Mouse (Mus musculus): ENCODE measurements around the gene Ripor2. TPM values are rescaled to one million over a fixed set of nuclear protein-coding genes. Genes with fewer than 3 reads are reported as not detected.

Ripor2 gene
- polyA plus RNA-seq, 1 experiment from 2014 or later = 16.5 TPM

DNA sequence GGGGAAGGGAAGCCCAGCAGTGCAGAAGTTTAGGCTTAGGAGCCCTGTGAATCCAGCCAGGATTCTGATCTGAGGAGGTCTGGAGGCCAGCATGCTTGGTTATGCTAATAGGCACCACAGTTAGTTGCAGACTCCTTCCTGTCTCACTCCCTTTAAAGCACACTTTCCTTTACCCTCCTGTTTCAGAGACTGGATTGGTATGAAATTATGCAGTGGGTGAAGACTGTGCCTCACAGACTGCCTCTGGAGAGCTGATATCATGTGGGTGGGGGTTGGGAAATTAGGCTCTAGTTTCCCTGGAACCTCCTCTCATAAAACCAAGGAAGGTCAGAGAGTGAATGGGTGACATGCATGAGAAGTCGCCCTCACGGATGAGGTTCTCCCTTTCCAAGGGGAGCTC lies 88.7 kb downstream of the Ripor2 start:
- Histone ChIP-seq H3K9ac (no peak overlapping the region), H3K27ac (no peak overlapping the region), H3K4me1 (no peaks in the 10 kb centered on the region), H3K4me2 (replicated peaks) (no peak overlapping the region), H3K36me3 (no peaks in the 10 kb centered on the region), H3K9me3 (no peaks in the 10 kb centered on the region), H3K27me3 (replicated peaks) (no peaks in the 10 kb centered on the region), H3K4me3 (no peak overlapping the region)
- WGBS = 74% methylated on average over 2 of the region's 2 CpGs
- no peak for ATAC-seq (ENCODE audit: low FRiP score, low read depth)

DNA sequence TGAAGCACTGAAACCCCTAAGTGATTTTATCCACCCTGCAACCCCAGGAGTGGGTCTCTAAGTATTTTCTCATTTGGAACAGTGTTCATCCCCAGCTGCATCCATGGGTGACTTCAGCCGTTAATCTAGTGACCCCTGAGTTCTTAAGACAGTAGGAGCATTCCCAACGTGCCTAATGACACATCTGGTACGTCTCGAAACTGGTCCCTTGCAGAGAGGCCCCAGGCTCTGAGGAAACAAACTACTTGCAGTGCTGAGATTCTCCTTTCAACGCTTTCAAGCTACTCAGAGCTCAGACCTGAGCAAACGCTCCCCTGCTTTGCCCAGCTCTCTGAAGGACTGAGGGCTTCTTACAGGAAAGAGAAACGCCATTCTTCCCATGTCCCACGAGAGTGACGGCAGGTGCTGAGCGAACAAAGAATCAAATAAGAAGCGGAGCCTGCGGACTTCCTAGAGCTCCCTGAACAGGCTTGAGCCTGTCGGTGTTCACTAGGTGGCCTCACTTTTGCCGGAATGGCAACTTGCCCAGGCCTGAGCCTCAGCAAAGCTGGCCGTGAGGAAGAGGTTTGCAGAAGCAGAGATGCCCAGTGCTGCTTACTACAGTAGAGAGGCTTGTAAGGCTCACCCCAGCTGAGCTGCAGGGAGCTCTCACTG lies 97.2 kb downstream of the Ripor2 start:
- no peaks in the 10 kb centered on the region for H3K9me3 ChIP-seq
- no peak for ATAC-seq (ENCODE audit: low FRiP score, low read depth)
- no peak overlapping the region for H3K9ac ChIP-seq
- H3K27ac ChIP-seq = no peak overlapping the region
- no peaks in the 10 kb centered on the region for H3K36me3 ChIP-seq
- no peaks in the 10 kb centered on the region for H3K27me3 ChIP-seq (replicated peaks)
- H3K4me2 ChIP-seq (replicated peaks) = no peak overlapping the region
- 46% methylated on average over 15 of the region's 15 CpGs for WGBS
- H3K4me3 ChIP-seq = no peak overlapping the region
- H3K4me1 ChIP-seq = no peaks in the 10 kb centered on the region

DNA sequence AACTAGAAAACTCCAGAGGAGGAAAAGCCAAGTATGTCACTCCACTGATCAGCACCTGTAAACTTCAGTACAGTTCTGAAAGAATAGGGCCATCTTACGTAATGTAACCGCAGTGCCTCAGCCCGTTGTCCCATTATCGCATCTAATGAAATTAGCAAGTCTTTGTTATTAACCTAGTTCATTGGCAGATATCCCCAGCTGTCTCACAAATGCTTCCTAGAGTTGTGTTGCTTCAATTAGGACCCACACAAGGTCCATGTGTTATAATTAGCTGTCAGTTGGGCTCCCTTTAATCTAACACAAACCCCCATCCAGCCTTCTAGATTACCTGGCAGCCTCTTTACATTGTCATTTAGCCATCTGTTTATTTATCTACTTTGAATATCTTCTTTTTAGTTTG lies 99.0 kb downstream of the Ripor2 start:
- Histone ChIP-seq H3K9ac (no peak overlapping the region), H3K4me1 (no peaks in the 10 kb centered on the region), H3K27ac (no peak overlapping the region), H3K4me2 (replicated peaks) (no peak overlapping the region), H3K9me3 (no peaks in the 10 kb centered on the region), H3K27me3 (replicated peaks) (no peaks in the 10 kb centered on the region), H3K36me3 (no peaks in the 10 kb centered on the region), H3K4me3 (no peak overlapping the region)
- ATAC-seq (ENCODE audit: low FRiP score, low read depth) = no peak
- WGBS = 93% methylated on average over 4 of the region's 4 CpGs

DNA sequence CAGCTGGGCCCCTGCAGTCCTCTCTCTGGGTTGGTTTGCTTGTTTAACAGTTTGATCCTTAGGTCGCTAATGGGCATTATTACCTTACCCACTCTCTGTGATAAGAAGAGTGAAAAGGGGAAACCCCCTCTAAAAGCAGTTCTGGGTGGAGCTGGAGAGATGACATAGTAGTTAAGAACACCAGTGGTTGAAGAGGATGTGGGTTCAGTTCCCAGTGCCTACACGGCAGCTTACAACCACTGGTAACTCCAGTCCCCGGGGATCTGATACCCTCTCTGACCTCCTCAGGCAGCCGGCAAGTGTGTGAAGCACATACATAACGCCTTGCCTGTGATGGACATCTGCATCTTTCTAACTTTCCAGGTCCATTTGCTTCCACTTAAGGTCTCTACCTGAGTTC lies 100.4 kb downstream of the Ripor2 start:
- Histone ChIP-seq H3K36me3 (no peaks in the 10 kb centered on the region), H3K4me3 (no peak overlapping the region), H3K27ac (no peak overlapping the region), H3K9me3 (no peaks in the 10 kb centered on the region), H3K4me1 (0 out of 2 replicates have a peak, but pooled peaks cover 5% of the 10 kb centered on the region), H3K9ac (no peak overlapping the region), H3K27me3 (replicated peaks) (no peaks in the 10 kb centered on the region), H3K4me2 (replicated peaks) (no peak overlapping the region)
- ATAC-seq (ENCODE audit: low FRiP score, low read depth) = no peak
- 82% methylated on average over 5 of the region's 5 CpGs for WGBS

DNA sequence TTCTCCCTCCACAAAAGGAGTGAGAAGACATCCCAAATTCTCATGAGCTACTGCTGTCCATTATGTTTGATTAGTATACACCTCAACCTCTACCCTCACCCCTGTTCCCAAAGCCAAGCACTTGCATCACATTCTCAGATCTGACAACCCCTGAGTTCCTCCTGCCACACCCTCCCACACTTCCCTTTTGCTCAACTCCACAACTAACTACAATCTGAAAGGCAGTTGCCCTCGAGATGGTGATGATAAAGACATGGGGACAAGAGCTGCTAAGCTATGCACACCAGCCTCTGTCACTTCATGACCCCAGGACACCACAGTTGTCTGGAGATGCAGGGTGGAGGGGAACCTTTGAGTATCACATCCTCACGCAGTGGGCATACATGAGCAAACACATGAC lies 102.5 kb downstream of the Ripor2 start:
- no peaks in the 10 kb centered on the region for H3K27me3 ChIP-seq (replicated peaks)
- H3K36me3 ChIP-seq = no peaks in the 10 kb centered on the region
- H3K4me2 ChIP-seq (replicated peaks) = no peak overlapping the region
- no peak overlapping the region for H3K27ac ChIP-seq
- H3K9me3 ChIP-seq = no peaks in the 10 kb centered on the region
- 74% methylated on average over 2 of the region's 2 CpGs for WGBS
- no peak for ATAC-seq (ENCODE audit: low FRiP score, low read depth)
- H3K4me3 ChIP-seq = no peak overlapping the region
- H3K9ac ChIP-seq = no peak overlapping the region
- H3K4me1 ChIP-seq = 0 out of 2 replicates have a peak, but pooled peaks cover 5% of the 10 kb centered on the region

DNA sequence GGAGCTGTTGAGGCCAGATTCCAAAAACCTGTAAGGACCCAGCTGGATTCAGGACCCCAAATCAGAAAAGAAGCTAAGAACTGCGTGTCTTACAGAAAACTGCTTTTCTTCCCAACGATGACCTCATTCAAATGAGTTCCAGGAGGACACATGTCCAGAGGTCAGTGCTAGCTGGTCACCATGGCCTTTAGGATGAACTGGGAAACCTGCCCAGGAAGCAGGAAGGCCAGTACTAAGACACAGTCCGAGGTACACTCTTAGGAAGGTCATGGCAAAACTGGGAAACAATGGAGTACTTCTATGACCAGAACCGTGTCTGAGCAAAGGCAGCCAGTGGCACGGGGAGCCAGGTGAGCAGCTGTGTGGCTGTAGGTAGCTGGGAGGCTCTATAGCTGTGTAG lies 103.9 kb downstream of the Ripor2 start:
- 75% methylated on average over 5 of the region's 5 CpGs for WGBS
- ATAC-seq (ENCODE audit: low FRiP score, low read depth) = no peak
- no peak overlapping the region for H3K4me2 ChIP-seq (replicated peaks)
- no peaks in the 10 kb centered on the region for H3K9me3 ChIP-seq
- 0 out of 2 replicates have a peak, but pooled peaks cover 5% of the 10 kb centered on the region for H3K4me1 ChIP-seq
- H3K27ac ChIP-seq = no peak overlapping the region
- no peak overlapping the region for H3K4me3 ChIP-seq
- no peak overlapping the region for H3K9ac ChIP-seq
- no peaks in the 10 kb centered on the region for H3K27me3 ChIP-seq (replicated peaks)
- no peaks in the 10 kb centered on the region for H3K36me3 ChIP-seq

DNA sequence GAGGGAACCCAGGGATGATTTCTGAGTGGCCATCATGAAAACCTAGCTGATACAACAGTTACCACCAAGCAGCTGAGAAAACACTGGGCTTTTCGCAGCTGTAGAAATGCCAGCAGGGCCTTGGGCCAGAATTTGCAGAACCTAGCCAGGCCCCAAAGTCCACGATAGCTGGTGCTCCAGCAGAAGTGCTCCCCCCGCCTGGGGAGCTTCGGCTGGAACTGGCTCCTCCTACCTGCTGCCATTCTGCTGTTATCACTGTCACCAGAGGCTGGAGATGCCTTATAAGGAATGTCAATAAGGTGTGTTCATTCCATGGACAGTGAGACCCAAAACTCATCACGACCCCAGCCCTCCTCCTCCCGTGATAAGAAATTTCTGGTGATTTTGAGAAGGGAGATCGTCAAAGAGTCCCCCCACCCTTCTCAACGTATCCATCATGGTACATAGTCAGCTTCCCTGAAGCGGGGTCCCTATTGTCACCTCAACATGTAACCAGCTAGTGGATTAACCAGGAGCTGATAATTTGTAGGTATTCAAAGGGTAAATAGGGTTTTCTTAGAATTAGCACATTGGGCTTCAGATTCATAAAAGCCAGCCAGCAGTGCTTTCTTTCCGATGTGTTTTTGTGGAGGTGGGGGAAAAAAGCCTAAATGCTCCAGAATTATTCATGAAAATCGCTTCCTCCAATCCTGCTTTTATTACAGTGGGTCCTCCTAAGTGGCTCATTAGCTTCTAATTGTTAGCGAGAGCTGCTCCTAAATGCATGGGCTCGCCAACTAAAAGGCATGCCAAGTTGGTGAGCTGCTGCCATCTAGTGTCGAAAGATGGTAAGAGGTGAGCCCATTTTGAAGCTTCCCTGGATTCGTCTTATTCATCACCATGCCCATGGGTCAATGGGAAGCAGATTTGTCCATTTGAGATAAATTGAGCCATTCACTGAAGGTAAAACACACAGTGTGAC lies 105.0 kb downstream of the Ripor2 start:
- 38% methylated on average over 15 of the region's 15 CpGs for WGBS
- H3K9ac ChIP-seq = no peak overlapping the region
- H3K27ac ChIP-seq = no peak overlapping the region

DNA sequence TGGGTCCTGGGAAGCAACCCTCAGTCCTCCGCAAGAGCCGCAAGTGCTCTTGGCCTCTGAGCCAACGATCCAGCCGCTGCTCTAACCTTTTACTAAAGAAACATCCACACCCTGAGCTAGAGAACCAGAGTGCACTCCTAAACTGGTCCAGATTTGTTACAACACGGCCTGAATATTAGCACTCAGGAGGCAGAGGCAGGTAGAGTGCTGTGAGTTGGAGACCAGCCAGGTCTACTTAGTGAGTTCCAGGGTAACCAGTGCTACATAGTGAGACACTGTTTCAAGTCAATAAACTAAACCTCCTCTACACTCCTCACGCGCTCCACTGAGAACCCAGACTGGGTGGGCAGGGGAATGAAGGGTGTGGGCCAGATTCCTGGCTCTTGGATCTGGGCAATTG lies 111.3 kb downstream of the Ripor2 start:
- no peak overlapping the region for H3K4me2 ChIP-seq (replicated peaks)
- H3K27ac ChIP-seq = no peak overlapping the region
- H3K4me1 ChIP-seq = no peaks in the 10 kb centered on the region
- no peak for ATAC-seq (ENCODE audit: low FRiP score, low read depth)
- no peaks in the 10 kb centered on the region for H3K27me3 ChIP-seq (replicated peaks)
- no peak overlapping the region for H3K4me3 ChIP-seq
- 94% methylated on average over 7 of the region's 7 CpGs for WGBS
- H3K9ac ChIP-seq = no peak overlapping the region
- H3K9me3 ChIP-seq = no peaks in the 10 kb centered on the region
- no peaks in the 10 kb centered on the region for H3K36me3 ChIP-seq

More for the DNA sequence above, 105.0 kb downstream of the Ripor2 start:
- Histone ChIP-seq H3K4me1 (0 out of 2 replicates have a peak, but pooled peaks cover 5% of the 10 kb centered on the region), H3K4me3 (no peak overlapping the region), H3K27me3 (replicated peaks) (no peaks in the 10 kb centered on the region), H3K4me2 (replicated peaks) (peak overlapping the region; percentile 16; the same call in 1 of the 2 replicates), H3K9me3 (no peaks in the 10 kb centered on the region), H3K36me3 (no peaks in the 10 kb centered on the region)
- peak; percentile 85 for ATAC-seq (ENCODE audit: low FRiP score, low read depth)

DNA sequence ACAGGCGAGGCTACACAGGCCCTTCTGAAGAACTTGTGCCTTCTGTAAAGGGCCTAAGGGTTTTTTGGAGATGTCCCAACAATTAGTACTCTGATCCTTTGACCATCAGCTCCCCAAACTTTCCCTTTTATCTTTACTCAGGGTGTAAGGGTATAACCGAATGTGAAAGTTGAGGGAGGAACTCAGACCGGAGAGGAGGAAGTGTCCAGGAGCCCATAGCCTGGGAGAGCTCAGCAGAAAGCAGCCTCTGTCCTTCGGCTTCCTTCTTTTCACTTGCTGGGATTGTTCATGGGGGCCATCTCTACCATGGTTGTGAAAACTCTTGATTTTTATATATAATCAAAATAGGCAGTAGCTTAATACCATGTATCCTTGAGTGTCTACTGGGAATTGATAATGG lies 116.8 kb downstream of the Ripor2 start:
- 87% methylated on average over 4 of the region's 4 CpGs for WGBS
- no peaks in the 10 kb centered on the region for H3K27me3 ChIP-seq (replicated peaks)
- H3K36me3 ChIP-seq = no peaks in the 10 kb centered on the region
- no peak overlapping the region for H3K9ac ChIP-seq
- H3K27ac ChIP-seq = no peak overlapping the region
- no peaks in the 10 kb centered on the region for H3K9me3 ChIP-seq
- H3K4me3 ChIP-seq = no peak overlapping the region
- H3K4me2 ChIP-seq (replicated peaks) = no peak overlapping the region
- H3K4me1 ChIP-seq = no peaks in the 10 kb centered on the region
- no peak for ATAC-seq (ENCODE audit: low FRiP score, low read depth)

DNA sequence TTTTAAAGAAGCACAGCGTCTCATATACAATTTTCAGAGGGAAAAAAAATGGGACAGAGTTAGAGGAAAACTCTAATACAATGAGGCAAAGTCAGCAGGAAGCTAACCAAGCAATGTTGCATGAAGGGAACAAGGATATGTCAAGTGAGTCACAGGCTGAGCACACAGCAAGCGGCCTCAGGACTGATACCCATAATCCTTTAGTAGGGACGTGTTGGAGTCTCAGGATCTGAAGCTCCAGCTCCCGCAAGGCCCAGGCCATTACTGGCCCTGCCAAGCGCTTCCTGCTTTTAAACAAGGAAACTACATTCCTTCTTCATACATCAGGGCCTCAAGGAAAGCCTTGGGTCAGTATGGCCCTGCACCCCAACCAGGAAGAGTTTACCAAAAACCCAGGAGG lies 120.1 kb downstream of the Ripor2 start:
- 84% methylated on average over 5 of the region's 5 CpGs for WGBS
- Histone ChIP-seq H3K36me3 (no peaks in the 10 kb centered on the region), H3K4me2 (replicated peaks) (no peak overlapping the region)

DNA sequence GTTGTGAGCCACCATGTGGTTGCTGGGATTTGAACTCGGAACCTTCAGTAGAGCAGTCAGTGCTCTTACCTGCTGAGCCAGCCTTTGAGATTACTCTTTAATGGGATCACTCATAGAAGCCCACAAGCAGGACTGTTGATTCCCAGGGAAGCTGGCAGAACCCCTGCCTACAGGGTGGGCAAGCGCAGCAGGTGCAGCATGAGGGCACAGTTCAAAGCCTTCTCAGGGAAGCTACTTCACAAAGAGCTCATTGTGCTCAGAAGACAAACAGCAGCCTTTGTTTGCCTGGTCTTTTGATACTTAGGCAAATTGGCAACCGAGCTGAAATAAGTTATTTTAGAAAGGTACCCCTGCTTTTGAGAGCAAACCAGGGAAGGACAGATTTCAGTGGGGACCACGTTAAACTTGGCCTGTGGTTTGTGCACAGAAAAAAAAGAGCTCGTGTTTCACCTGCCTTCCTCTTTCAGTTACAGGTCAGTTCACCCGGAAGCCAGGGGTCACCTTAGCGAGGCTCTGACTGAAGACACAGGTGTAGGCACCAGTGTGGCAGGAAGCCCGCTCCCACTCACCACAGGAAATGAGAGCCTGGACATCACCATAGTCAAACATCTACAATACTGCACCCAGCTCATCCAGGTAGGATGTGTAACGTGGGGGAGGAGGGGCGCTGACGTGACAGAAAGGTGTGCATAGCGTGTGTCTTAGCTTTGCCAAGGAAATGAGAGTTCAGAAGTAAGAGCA lies 127.8 kb downstream of the Ripor2 start:
- WGBS = 67% methylated on average over 12 of the region's 12 CpGs
- H3K4me2 ChIP-seq (replicated peaks) = no peak overlapping the region
- no peak overlapping the region for H3K4me3 ChIP-seq
- no peak overlapping the region for H3K27ac ChIP-seq
- no peak for ATAC-seq (ENCODE audit: low FRiP score, low read depth)
- 0 out of 2 replicates have a peak, but pooled peaks cover 8% of the 10 kb centered on the region for H3K4me1 ChIP-seq
- H3K9me3 ChIP-seq = no peaks in the 10 kb centered on the region
- no peak overlapping the region for H3K9ac ChIP-seq
- H3K27me3 ChIP-seq (replicated peaks) = no peaks in the 10 kb centered on the region
- H3K36me3 ChIP-seq = peaks cover 4% of the 10 kb centered on the region; the same call in 1 of the 2 replicates

More for the DNA sequence above, 120.1 kb downstream of the Ripor2 start:
- H3K9me3 ChIP-seq = no peaks in the 10 kb centered on the region
- H3K4me1 ChIP-seq = no peaks in the 10 kb centered on the region
- H3K27ac ChIP-seq = no peak overlapping the region
- ATAC-seq (ENCODE audit: low FRiP score, low read depth) = no peak
- H3K4me3 ChIP-seq = no peak overlapping the region
- no peaks in the 10 kb centered on the region for H3K27me3 ChIP-seq (replicated peaks)
- no peak overlapping the region for H3K9ac ChIP-seq

DNA sequence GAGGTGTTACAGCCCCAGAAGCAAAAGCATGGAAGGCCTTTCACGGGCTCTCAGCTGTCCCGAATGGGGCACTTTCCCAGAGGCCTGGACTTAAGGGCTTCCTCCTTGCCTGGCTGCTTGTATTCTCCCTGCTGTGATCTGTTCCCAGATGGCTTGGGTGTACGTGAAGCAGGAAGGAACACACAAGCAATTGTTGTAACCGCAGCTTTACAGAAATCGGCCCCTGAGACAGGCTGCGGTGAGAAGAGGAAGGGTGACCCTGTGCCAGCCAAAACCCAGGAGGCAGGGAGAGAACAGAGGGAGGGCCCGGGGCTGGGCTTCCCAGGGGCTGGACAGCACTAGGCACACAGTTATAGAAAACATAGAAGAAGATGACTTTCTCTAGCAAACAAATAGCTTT lies 129.0 kb downstream of the Ripor2 start:
- Histone ChIP-seq H3K4me1 (0 out of 2 replicates have a peak, but pooled peaks cover 14% of the 10 kb centered on the region), H3K4me2 (replicated peaks) (no peak overlapping the region), H3K27me3 (replicated peaks) (no peaks in the 10 kb centered on the region), H3K27ac (no peak overlapping the region), H3K4me3 (no peak overlapping the region), H3K36me3 (peaks cover 4% of the 10 kb centered on the region), H3K9me3 (no peaks in the 10 kb centered on the region), H3K9ac (no peak overlapping the region)
- no peak for ATAC-seq (ENCODE audit: low FRiP score, low read depth)
- 51% methylated on average over 7 of the region's 7 CpGs for WGBS
